Mouse (Mus musculus): Measurements from ENCODE around the gene Tmem161a.

GRCm38 (mm10) chr8:70217441-70217840, 45.3 kb downstream of the Tmem161a start:
- no peak for TF ChIP-seq ZC3H11A (IDR thresholded peaks at IDR 0.05; ENCODE audit: borderline replicate concordance, low read depth, low read length)
- TF ChIP-seq HCFC1 (IDR thresholded peaks at IDR 0.05; ENCODE audit: borderline replicate concordance, insufficient read depth, low read length): no peak
- TF ChIP-seq MAFK (IDR thresholded peaks at IDR 0.05; ENCODE audit: insufficient read depth, low read depth, low read length): no peak
- no peak for TF ChIP-seq CHD2 (IDR thresholded peaks at IDR 0.05; ENCODE audit: low read depth, low read length)
- TF ChIP-seq ZNF384 (IDR thresholded peaks at IDR 0.05; ENCODE audit: low read depth, low read length): no peak
